Mouse (Mus musculus): ENCODE measurements around the gene Nol7. TPM values are rescaled to one million over a fixed set of nuclear protein-coding genes. Genes with fewer than 3 reads are reported as not detected.

Gene Nol7
- polyA plus RNA-seq, 1 experiment from 2014 or later = 127 TPM

DNA sequence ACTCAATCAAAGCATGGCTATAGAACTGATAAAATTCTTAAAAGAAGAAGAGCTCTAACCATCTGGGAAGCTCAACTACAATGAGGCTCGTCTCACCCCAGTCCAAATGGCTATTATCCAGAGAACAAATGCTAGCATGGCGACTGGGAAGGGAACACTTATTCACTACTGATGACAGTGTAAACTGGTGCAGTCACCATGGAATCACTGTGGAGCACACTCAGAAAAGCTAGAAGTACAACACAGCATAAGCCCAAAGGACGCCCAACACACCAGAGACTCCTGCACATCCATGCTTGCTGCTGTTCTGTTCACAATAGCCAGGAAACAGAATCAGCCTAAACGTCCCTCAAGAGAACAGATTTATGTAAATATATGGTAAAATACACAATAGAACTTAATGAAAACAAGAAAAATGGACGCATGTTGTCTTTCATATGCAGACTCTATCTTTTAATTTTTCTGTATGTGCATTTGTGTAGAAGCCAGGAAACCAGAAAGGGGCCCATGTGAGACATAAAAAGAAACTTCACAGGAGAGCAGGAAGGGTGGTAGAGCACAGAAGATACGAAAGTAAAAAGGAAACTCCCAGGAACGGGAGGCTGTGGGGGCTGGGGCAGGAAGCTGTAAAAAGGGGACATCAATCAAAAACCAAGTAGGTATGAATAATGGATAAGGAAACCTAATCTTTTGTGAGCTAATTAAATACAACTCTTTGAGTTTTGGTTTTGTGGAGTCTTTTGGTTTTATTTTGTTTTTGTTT lies 54.8 kb downstream of the Nol7 start:
- no peak for TF ChIP-seq CTCF (IDR thresholded peaks at IDR 0.05; ENCODE audit: low read depth)
- Histone ChIP-seq H3K4me2 (replicated peaks; ENCODE audit: low read depth) (no peak overlapping the region), H3K36me3 (ENCODE audit: control insufficient read depth, insufficient read depth) (no peaks in the 10 kb centered on the region), H3K9me3 (ENCODE audit: control insufficient read depth) (no peaks in the 10 kb centered on the region), H3K27me3 (replicated peaks; ENCODE audit: control insufficient read depth, insufficient read depth, low read length) (no peaks in the 10 kb centered on the region), H3K4me1 (replicated peaks; ENCODE audit: control insufficient read depth, insufficient read depth, low read length) (0 out of 2 replicates have a peak, but pooled peaks cover 6% of the 10 kb centered on the region), H3K4me3 (ENCODE audit: low read depth, low read length) (no peak overlapping the region), H3K27ac (ENCODE audit: low read depth, low read length) (no peak overlapping the region), H3K9ac (ENCODE audit: low read depth, low read length) (no peak overlapping the region)
- WGBS = 45% methylated on average over 7 of the region's 7 CpGs
- no peak for ATAC-seq

GRCm38 (mm10) chr13:43454431-43454830 lies 56.2 kb downstream of the Nol7 start:
- no peak for ATAC-seq
- no peak for TF ChIP-seq CTCF (IDR thresholded peaks at IDR 0.05; ENCODE audit: low read depth)
- Histone ChIP-seq H3K36me3 (ENCODE audit: control insufficient read depth, insufficient read depth) (no peaks in the 10 kb centered on the region), H3K4me1 (replicated peaks; ENCODE audit: control insufficient read depth, insufficient read depth, low read length) (0 out of 2 replicates have a peak, but pooled peaks cover 3% of the 10 kb centered on the region), H3K27me3 (replicated peaks; ENCODE audit: control insufficient read depth, insufficient read depth, low read length) (no peaks in the 10 kb centered on the region), H3K4me2 (replicated peaks; ENCODE audit: low read depth) (no peak overlapping the region), H3K9ac (ENCODE audit: low read depth, low read length) (no peak overlapping the region), H3K27ac (ENCODE audit: low read depth, low read length) (no peak overlapping the region), H3K9me3 (ENCODE audit: control insufficient read depth) (no peaks in the 10 kb centered on the region), H3K4me3 (ENCODE audit: low read depth, low read length) (no peak overlapping the region)
- 70% methylated on average over 7 of the region's 7 CpGs for WGBS

Other genes with a start within 250 kb of the Nol7 start
- gene Tbc1d7, start 226.9 kb upstream of the Nol7 start, polyA plus RNA-seq (2015; fragmentation: Nextera tagmentation; extraction: Ambion mirVana) = 22.0 and 24.1 TPM in 2 replicates
- gene Gfod1, start 94.2 kb upstream of the Nol7 start, polyA plus RNA-seq (2015; fragmentation: Nextera tagmentation; extraction: Ambion mirVana) = 0.43 and 0.50 TPM in 2 replicates
- gene Sirt5, start 32.9 kb upstream of the Nol7 start, polyA plus RNA-seq (2015; fragmentation: Nextera tagmentation; extraction: Ambion mirVana) = 10.2 and 10.3 TPM in 2 replicates
- 6.9 and 7.2 TPM in 2 replicates for gene Ranbp9, start 82.9 kb downstream of the Nol7 start, polyA plus RNA-seq (2015; fragmentation: Nextera tagmentation; extraction: Ambion mirVana)
- gene Mcur1, start 161.8 kb downstream of the Nol7 start, polyA plus RNA-seq (2015; fragmentation: Nextera tagmentation; extraction: Ambion mirVana) = 15.4 TPM in 2 replicates
- gene Rnf182, start 217.3 kb downstream of the Nol7 start, polyA plus RNA-seq (2015; fragmentation: Nextera tagmentation; extraction: Ambion mirVana) = 0.21 and 0.64 TPM in 2 replicates

Measured in intestine, postnatal 0 days (tissue).